Mouse (Mus musculus) megakaryocyte, embryonic 14.5 days (primary cell): ENCODE results near the gene Src. TPM values are rescaled to one million over a fixed set of nuclear protein-coding genes. Genes with fewer than 3 reads are reported as not detected.
"Not testable (repeated sequence)": the region's sequence is repeated elsewhere in the genome, so short reads cannot be mapped to it uniquely, and the experiment has no call there.

Source experiments
- H3K27me3 ChIP-seq: replicated peaks from 2 replicates; pipeline ENCODE3; 2012; ENCODE audit warnings: inconsistent platforms
- H3K36me3 ChIP-seq: replicated peaks from 2 replicates; pipeline ENCODE3; 2012; ENCODE audit warnings: low read length, inconsistent platforms, mixed read lengths
- H3K4me1 ChIP-seq: 2 replicates; pipeline ENCODE4 v1.6.1; 2012; ENCODE audit warnings: inconsistent platforms
- H3K4me3 ChIP-seq: replicated peaks from 2 replicates; pipeline ENCODE3; 2012; ENCODE audit warnings: moderate library complexity, mild to moderate bottlenecking, inconsistent platforms
- H3K9me3 ChIP-seq: 2 replicates; pipeline ENCODE4 v1.6.1; 2012; ENCODE audit warnings: inconsistent platforms
- FLI1 ChIP-seq: IDR thresholded peaks from 2 replicates; pipeline ENCODE4 v1.6.1; 2012; ENCODE audit warnings: low read length, inconsistent platforms, mixed read lengths
- GATA1 ChIP-seq: IDR thresholded peaks from 3 replicates; pipeline ENCODE4 v1.6.1; 2012; ENCODE audit warnings: mixed read lengths, low read length, inconsistent platforms, borderline replicate concordance
- polyA plus RNA-seq: library from polyadenylated mRNA; stranded (reverse); fragments of >175 nt; gene quantifications from 2 replicates; pipeline ENCODE4 v1.2.3, GENCODE M21; 2012; ENCODE audit warnings: low replicate concordance; ENCODE audit not compliant: insufficient read depth

Src gene
- polyA plus RNA-seq, result 186 and 225 TPM in 2 replicates

GRCm38 (mm10) chr2:157418206-157418605, at the start of gene Src:
Src (plus strand) TSS chr2:157418444.
- Histone ChIP-seq H3K9me3 (no peaks in the 10 kb centered on the region), H3K36me3 (no peaks in the 10 kb centered on the region), H3K27me3 (peaks cover 50% of the 10 kb centered on the region), H3K4me3 (peak within 1 kb of the TSS; percentile 28), H3K4me1 (peaks cover 54% of the 10 kb centered on the region)
- TF ChIP-seq GATA1 (no peak), FLI1 (no peak)

DNA sequence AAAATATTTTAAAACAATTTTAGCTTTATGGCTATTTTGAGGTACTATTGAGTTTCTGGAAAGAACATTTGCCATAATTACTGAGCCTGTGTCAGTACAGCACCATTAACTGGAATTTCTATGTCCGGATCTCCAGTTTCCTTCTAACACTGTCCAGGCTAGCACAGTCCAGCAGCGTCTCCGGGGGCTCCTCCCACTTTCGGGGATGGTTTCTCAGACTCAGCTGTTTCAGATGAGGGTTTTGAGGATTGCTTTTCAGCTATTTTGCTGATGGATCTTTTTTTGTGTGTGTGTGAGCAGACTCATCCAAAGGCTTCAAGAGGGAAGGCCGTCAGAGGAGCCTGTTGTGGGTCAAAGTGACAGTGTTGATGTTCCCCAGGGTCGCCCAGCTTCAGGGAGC, 46.5 kb upstream of the Src start:
- peaks cover 60% of the 10 kb centered on the region for H3K36me3 ChIP-seq
- no peaks in the 10 kb centered on the region for H3K9me3 ChIP-seq
- TF ChIP-seq GATA1 (no peak), FLI1 (no peak)
- H3K4me3 ChIP-seq, result no peak overlapping the region
- H3K27me3 ChIP-seq, result no peaks in the 10 kb centered on the region
- H3K4me1 ChIP-seq, result peaks cover 73% of the 10 kb centered on the region

DNA sequence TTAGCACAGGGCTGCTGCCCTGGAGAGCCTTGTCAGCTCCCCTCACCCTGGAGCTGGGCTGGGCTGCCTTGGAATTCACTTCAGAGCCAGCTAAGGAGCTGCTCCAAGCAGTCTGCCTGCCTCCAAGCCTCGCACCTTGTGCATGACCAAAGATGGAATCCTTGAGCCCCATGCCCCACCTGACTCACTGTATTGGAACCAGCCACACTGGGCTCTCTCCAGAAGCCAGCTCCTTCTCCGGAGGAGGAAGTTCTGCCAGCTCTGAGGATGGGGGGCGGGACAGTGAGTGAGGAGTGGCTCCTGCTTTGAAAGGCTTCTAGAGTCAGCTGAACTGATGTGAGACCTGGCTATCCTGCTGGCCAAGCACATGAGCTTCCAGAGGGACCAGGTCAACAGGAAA, 44.6 kb upstream of the Src start:
- Histone ChIP-seq H3K4me1 (peaks cover 71% of the 10 kb centered on the region), H3K4me3 (no peak overlapping the region), H3K9me3 (no peaks in the 10 kb centered on the region), H3K27me3 (no peaks in the 10 kb centered on the region), H3K36me3 (peaks cover 66% of the 10 kb centered on the region)
- TF ChIP-seq FLI1 (no peak), GATA1 (no peak)

- no peak for TF ChIP-seq FLI1
- no peak for TF ChIP-seq GATA1
- H3K36me3 ChIP-seq, result peaks cover 71% of the 10 kb centered on the region
- no peak overlapping the region for H3K4me3 ChIP-seq
- no peaks in the 10 kb centered on the region for H3K27me3 ChIP-seq
- no peaks in the 10 kb centered on the region for H3K9me3 ChIP-seq
- peaks cover 61% of the 10 kb centered on the region for H3K4me1 ChIP-seq
Observed at GRCm38 (mm10) chr2:157375051-157375450, 43.2 kb upstream of the Src start.

GRCm38 (mm10) chr2:157375794-157376757, 42.2 kb upstream of the Src start:
- no peak overlapping the region for H3K4me3 ChIP-seq
- H3K4me1 ChIP-seq, result peaks cover 53% of the 10 kb centered on the region
- H3K27me3 ChIP-seq, result no peaks in the 10 kb centered on the region
- H3K9me3 ChIP-seq, result no peaks in the 10 kb centered on the region
- H3K36me3 ChIP-seq, result peaks cover 72% of the 10 kb centered on the region
- TF ChIP-seq GATA1, result no peak
- no peak for TF ChIP-seq FLI1

DNA sequence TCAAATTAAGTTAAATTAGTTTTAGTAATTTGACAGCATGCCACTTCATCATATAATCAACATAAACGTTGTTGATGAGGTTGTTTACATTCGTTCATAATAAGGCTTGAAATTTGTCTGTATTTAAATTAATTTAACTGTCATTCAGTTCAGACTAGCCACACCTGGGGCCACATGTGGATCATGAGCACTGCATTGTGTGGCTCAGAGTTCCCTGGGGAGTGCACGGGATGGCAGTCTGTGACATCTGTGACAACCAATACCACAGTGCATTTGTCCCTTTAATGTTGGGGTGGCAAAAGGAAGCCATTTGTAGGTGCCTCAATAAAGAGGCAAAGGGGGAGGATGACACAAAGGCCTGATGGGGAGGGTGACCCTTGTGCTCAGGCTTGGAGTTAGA, 41.2 kb upstream of the Src start:
- TF ChIP-seq FLI1 (no peak), GATA1 (no peak)
- Histone ChIP-seq H3K4me3 (no peak overlapping the region), H3K27me3 (no peaks in the 10 kb centered on the region), H3K9me3 (no peaks in the 10 kb centered on the region), H3K4me1 (peaks cover 46% of the 10 kb centered on the region), H3K36me3 (peaks cover 72% of the 10 kb centered on the region)

DNA sequence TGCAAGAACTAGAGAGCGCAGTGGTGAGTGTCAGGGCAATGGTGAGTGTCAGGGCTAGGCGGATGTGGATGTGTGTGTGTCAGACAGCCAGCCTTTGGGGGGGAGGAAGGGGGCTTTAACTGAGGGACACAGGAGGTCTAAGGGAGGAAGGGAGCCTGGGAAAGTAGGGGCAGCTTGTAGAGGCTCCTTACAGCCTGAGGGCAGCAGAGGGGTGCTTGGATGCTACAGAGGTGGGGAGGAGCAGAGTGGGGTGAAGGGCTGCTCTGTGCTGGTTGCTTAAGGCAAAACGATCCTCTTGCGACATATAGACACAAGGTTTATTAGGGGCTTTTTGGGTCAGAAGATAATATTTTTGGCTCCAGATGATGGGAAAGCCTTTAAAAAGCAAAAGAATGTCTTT, 33.4 kb upstream of the Src start:
- TF ChIP-seq GATA1 (no peak), FLI1 (no peak)
- Histone ChIP-seq H3K36me3 (peaks cover 87% of the 10 kb centered on the region), H3K9me3 (no peaks in the 10 kb centered on the region), H3K4me3 (no peak overlapping the region), H3K27me3 (no peaks in the 10 kb centered on the region), H3K4me1 (peaks cover 32% of the 10 kb centered on the region)

DNA sequence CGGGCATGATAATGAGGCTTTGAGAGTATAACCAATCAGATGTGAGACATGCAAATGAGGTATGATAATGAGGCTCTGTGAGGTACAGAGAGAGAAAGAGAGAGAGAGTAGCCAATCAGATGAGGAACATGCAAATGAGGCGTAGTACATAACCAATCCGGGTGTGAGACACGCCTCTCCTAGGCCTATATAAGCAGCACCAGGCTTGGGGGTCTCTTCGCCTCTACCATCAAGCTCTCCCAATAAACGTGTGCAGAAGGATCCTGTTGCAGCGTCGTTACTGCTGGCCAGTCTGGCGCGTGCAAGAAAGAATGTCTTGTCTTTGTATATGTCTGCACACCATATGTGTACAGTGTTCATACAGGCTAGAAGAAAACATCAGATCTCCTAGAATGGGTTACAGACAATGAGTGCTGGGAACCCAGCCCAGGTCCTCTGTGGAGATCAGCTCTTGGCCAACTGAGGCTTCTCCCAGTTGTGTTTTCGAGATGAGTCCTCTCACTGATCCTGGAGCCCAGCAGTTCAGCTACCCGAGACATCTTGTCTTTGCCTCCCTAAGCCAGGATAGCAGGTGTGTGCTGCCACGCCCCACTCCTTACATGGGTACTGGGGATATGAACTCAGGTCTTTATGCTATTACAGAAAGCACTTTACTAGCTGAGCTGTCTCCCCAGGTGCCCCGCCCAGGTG, 29.2 kb upstream of the Src start:
- Histone ChIP-seq H3K4me1 (peaks cover 56% of the 10 kb centered on the region), H3K36me3 (peaks cover 90% of the 10 kb centered on the region)
- not testable (repeated sequence) for H3K4me3 ChIP-seq, H3K9me3 ChIP-seq, H3K27me3 ChIP-seq

- peaks cover 93% of the 10 kb centered on the region for H3K36me3 ChIP-seq
- 0 out of 2 replicates have a peak, but pooled peaks cover 3% of the 10 kb centered on the region for H3K9me3 ChIP-seq
- H3K27me3 ChIP-seq, result no peaks in the 10 kb centered on the region
- no peak overlapping the region for H3K4me3 ChIP-seq
- H3K4me1 ChIP-seq, result peaks cover 56% of the 10 kb centered on the region
- TF ChIP-seq GATA1 (no peak), FLI1 (no peak)
Observed at GRCm38 (mm10) chr2:157389591-157389921, 28.7 kb upstream of the Src start.

DNA sequence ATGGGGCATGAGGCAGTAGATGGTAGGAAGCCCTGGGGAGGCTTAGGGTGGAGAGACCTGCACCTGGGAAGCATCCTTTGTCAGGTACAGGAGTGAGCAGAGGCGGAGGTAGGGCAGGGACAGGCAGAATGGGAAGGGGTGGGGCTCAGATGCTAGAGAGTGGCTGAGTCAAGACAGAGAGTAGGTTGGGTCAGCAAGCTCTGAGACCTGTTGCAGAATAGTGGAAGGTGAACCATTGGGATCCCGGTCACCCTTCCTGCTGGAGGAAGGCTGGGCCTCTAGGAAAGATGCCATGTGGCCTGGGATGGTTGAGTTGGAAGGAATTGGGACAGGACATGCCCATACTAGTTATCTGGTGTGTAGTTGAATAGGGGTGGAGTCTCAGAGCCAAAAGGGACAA, 25.9 kb upstream of the Src start:
- TF ChIP-seq GATA1, result no peak
- TF ChIP-seq FLI1, result no peak
- Histone ChIP-seq H3K4me1 (peaks cover 47% of the 10 kb centered on the region), H3K4me3 (peak overlapping the region; percentile 40), H3K36me3 (peaks cover 93% of the 10 kb centered on the region), H3K27me3 (no peaks in the 10 kb centered on the region), H3K9me3 (0 out of 2 replicates have a peak, but pooled peaks cover 3% of the 10 kb centered on the region)
